Mouse (Mus musculus) splenic B cell, adult 2 months (primary cell): Measurements from ENCODE around the gene Flywch1.

Source experiments
- DNase-seq: peaks from one replicate; pipeline ENCODE4 v3.0.0-alpha.2; 2011; ENCODE audit warnings: low read depth, low spot score
- H3K27me3 ChIP-seq: 2 replicates; pipeline ENCODE4 v1.6.1; 2012; ENCODE audit warnings: mild to moderate bottlenecking, low read length, moderate library complexity, mixed read lengths; ENCODE audit not compliant: control insufficient read depth, poor library complexity, insufficient read depth, severe bottlenecking
- H3K36me3 ChIP-seq: 2 replicates; pipeline ENCODE4 v1.6.1; 2012; ENCODE audit warnings: mild to moderate bottlenecking, low read length, moderate library complexity, mixed read lengths; ENCODE audit not compliant: control insufficient read depth, poor library complexity, insufficient read depth, severe bottlenecking

Flywch1 gene

GRCm38 (mm10) chr17:23744076-23744475, 27.3 kb downstream of the Flywch1 start:
- no peaks in the 10 kb centered on the region for H3K27me3 ChIP-seq
- no peaks in the 10 kb centered on the region for H3K36me3 ChIP-seq
- DNase-seq: no peak

GRCm38 (mm10) chr17:23742941-23743340, 28.5 kb downstream of the Flywch1 start:
- no peaks in the 10 kb centered on the region for H3K36me3 ChIP-seq
- DNase-seq: no peak

GRCm38 (mm10) chr17:23742210-23742793, 29.1 kb downstream of the Flywch1 start:
- Histone ChIP-seq H3K27me3 (no peaks in the 10 kb centered on the region), H3K36me3 (no peaks in the 10 kb centered on the region)
- DNase-seq: peak; percentile 73

More at GRCm38 (mm10) chr17:23742941-23743340, 28.5 kb downstream of the Flywch1 start:
- H3K27me3 ChIP-seq: no peaks in the 10 kb centered on the region

- no peaks in the 10 kb centered on the region for H3K27me3 ChIP-seq
- no peak for DNase-seq
- H3K36me3 ChIP-seq: no peaks in the 10 kb centered on the region
These were observed 29.8 kb downstream of the Flywch1 start for GRCm38 (mm10) chr17:23741359-23742209.

GRCm38 (mm10) chr17:23740598-23741021, 30.8 kb downstream of the Flywch1 start, which contains the start of gene Paqr4:
Paqr4 (minus strand) TSS chr17:23740867.
- Histone ChIP-seq H3K27me3 (no peaks in the 10 kb centered on the region), H3K36me3 (no peaks in the 10 kb centered on the region)
- DNase-seq: no peak

GRCm38 (mm10) chr17:23740136-23740584, 31.2 kb downstream of the Flywch1 start:
- Histone ChIP-seq H3K27me3 (no peaks in the 10 kb centered on the region), H3K36me3 (no peaks in the 10 kb centered on the region)
- DNase-seq: peak; percentile 83

- H3K36me3 ChIP-seq: no peaks in the 10 kb centered on the region
- no peaks in the 10 kb centered on the region for H3K27me3 ChIP-seq
- DNase-seq: peak; percentile 24
These were observed 31.9 kb downstream of the Flywch1 start for GRCm38 (mm10) chr17:23739202-23740135.

- Histone ChIP-seq H3K36me3 (no peaks in the 10 kb centered on the region), H3K27me3 (no peaks in the 10 kb centered on the region)
- no peak for DNase-seq
These were observed 32.6 kb downstream of the Flywch1 start for GRCm38 (mm10) chr17:23738836-23739201.

GRCm38 (mm10) chr17:23737493-23738445, 33.6 kb downstream of the Flywch1 start:
- DNase-seq: no peak
- Histone ChIP-seq H3K27me3 (no peaks in the 10 kb centered on the region), H3K36me3 (no peaks in the 10 kb centered on the region)

- Histone ChIP-seq H3K27me3 (peaks cover 1% of the 10 kb centered on the region; the same call in 1 of the 2 replicates), H3K36me3 (peaks cover 1% of the 10 kb centered on the region)
- no peak for DNase-seq
These were observed 37.1 kb downstream of the Flywch1 start for GRCm38 (mm10) chr17:23734341-23734740.

- Histone ChIP-seq H3K36me3 (peaks cover 1% of the 10 kb centered on the region), H3K27me3 (peaks cover 1% of the 10 kb centered on the region; the same call in 1 of the 2 replicates)
- DNase-seq: no peak
These were observed 41.0 kb downstream of the Flywch1 start for GRCm38 (mm10) chr17:23730441-23730840.

- peak; percentile 50 for DNase-seq
- Histone ChIP-seq H3K27me3 (peaks cover 1% of the 10 kb centered on the region; the same call in 1 of the 2 replicates), H3K36me3 (peaks cover 1% of the 10 kb centered on the region)
These were observed 44.7 kb downstream of the Flywch1 start for GRCm38 (mm10) chr17:23726758-23727142.

- Histone ChIP-seq H3K36me3 (no peaks in the 10 kb centered on the region; the same call in 1 of the 2 replicates), H3K27me3 (no peaks in the 10 kb centered on the region)
- peak; percentile 95 for DNase-seq
These were observed 45.2 kb downstream of the Flywch1 start, which contains the start of gene Pkmyt1 for GRCm38 (mm10) chr17:23725999-23726757. Pkmyt1 (plus strand) TSS chr17:23726336.
